Mouse (Mus musculus): ENCODE measurements around the gene Cbarp.

The Cbarp gene

DNA sequence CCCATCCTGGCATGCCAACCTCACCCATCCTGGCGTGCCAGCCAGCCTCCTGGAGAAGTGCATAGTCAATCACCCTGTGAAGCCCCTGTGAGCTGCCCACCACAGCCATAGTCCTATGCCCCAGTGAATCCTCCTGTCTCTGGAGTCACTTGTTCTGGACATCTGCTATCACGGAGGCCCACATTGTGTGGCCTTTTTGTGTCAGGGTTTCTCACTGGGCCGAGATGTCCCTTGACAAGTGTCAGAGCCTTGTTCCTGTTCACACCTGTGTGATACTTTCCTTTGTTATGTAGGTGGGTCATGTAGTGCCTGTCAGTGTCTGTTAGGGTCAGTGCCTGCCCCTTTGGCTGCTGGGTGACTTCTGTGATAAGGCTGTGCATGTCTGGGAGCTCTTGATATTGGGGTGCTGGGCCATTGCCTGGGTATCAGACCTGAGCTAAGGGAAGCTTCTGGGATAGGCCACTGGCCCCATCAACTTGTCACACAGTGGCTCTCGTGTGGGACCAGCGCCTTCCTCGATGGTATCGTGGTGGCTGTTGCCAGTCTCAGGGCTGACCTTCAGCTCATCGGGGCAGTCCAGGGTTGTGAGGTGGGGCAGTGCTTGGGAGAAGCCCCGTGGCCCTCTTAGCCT lies 16.6 kb downstream of the Cbarp start:
- DNase-seq (ENCODE audit: low spot score), result no peak

DNA sequence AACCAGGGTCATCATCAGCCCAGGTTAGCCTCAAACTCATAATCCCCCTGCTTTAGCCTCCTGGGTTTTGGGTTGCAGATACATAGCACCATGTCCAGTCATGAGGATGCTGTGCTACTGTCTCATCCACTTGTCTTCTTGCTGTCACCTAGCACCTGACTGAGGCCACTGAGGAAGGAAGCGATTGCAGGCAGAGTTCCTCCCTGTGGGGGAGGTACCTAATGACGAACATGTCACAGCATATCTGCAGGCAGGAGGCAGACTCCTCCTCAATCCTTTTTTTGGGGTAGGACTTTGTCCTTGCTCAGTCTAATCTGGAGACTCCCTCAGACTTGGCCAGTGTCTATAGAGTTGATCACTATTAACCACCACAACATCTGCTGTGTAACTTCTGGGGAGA lies 19.0 kb downstream of the Cbarp start:
- no peak for DNase-seq (ENCODE audit: low spot score)

DNA sequence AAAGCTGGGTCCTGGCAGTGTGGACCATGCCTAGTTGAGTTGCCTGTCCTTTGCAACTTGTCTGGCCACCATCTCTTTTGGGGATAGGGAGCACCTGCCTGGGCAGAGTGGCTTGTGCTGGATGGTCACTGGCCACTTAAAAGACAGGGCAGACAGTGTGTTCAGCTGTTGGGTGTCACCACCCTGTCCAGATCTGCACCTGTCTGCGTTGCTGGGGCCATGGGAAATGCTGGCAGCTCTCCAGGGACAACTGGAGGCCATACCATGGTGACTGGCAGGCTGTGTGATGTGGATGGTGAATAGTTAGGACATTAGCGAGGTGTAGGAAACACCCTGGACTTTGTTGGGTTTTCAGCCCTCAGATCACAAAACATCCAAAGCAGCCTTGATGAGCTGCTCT lies 20.5 kb downstream of the Cbarp start:
- no peak for DNase-seq (ENCODE audit: low spot score)

DNA sequence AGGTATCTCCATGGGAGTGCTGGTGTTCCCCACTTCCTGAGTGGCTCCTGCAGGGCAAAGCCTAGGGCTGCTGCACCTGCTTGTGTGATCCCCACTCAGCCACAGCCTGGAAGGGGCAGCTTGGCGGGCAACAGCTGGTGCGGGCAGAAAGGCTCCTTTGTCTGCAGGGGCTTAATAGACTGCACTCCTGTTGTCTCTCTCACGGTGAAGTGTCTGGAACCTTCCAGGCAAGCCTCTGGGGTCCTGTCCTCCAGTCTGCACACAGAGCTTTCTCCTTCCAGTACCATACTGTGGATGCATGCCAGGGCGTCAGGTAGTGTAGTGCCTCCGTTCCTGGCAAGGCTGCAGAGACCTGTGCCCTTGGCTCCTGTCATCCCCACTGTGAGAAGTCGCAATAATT lies 22.1 kb downstream of the Cbarp start:
- DNase-seq (ENCODE audit: low spot score), result no peak

DNA sequence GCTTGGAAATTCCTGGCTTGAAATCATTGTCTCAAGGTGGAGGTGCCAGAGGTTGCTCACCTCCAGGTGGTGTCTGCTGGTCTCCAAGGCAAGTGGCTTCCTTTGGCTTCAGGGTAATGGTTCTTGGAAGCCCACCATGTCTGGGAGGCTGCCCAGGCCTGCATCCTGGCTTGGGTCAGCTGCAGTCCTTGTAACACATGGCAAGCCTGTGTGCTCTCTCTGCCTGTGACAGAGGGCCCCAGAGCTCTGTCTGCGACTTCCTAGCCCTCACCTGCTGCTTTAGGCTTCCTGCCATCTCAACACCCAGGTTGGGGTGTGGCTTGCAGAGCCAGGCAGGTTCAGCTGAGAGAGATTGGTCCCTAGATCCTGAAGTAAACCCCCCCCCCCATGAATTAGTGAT lies 22.9 kb downstream of the Cbarp start:
- DNase-seq (ENCODE audit: low spot score), result no peak

DNA sequence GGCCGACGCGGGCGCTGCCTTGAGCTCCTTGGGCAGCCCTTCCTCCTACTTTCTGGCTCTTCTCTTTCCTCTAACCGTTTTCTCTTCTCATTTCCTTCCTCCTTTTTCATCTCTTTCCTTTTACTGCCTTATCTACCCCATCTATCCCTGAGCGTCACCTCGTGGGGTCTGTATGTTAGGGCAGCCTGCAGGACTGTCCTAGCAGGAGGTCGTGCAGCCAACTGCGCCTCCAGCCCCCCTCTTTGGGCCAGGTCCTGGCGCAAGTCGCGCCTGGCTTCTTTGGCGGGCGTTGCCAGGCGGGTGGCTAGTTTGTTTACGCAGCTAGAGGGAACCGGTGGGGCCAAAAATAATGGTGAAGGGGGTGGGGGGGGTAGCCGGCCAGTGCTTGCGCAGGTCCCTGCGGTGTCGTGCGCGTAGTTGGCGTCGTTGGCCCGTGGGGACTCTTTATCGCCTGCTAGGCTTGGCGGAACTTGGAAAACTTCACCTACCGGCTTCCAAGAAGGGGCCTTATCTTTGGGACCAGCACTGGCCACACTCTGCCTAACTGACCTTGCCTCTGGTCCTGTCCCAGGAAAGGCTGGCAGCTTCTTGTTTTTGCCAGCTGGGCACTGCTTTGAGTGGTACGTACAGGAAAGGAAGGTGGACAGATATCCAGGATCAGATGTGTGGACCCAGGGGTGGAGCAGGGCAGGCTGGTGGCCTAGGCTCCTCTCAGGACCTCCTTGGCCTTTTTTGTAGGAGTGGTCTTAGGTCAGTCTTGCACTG lies 23.5 kb downstream of the Cbarp start:
- peak; percentile 51 for DNase-seq (ENCODE audit: low spot score)

DNA sequence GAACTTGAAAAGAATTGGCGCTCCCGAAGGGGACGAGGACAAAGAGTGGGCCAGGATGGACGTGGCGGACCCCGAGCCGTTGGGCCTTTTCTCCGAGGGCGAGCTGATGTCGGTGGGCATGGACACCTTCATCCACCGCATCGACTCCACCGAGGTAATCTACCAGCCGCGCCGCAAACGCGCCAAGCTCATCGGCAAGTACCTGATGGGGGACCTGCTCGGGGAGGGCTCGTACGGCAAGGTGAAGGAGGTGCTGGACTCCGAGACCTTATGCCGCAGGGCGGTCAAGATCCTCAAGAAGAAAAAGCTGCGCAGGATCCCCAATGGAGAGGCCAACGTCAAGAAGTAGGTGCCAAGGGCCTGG lies 24.1 kb downstream of the Cbarp start:
- DNase-seq (ENCODE audit: low spot score), result peak; percentile 44

DNA sequence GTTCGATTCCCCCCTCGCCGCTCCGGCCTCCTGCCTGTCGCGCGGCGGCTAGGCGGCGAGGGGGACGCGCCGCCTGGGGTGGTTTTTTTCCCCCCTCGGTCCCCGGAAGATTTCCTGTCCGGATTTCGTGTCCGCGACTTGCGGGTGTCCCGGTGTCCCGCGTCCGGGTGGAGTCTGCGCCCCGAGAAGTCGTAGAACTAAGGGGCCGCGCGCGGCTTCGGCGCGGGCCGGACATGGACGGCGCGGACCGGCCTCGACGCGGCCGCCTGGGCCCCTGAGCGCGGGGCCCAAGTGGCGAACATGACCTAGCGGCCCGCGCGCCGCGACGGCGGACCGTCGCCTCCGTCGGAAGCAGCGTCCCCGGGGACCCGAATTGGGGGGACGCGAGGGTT lies 24.7 kb downstream of the Cbarp start:
- DNase-seq (ENCODE audit: low spot score), result no peak

DNA sequence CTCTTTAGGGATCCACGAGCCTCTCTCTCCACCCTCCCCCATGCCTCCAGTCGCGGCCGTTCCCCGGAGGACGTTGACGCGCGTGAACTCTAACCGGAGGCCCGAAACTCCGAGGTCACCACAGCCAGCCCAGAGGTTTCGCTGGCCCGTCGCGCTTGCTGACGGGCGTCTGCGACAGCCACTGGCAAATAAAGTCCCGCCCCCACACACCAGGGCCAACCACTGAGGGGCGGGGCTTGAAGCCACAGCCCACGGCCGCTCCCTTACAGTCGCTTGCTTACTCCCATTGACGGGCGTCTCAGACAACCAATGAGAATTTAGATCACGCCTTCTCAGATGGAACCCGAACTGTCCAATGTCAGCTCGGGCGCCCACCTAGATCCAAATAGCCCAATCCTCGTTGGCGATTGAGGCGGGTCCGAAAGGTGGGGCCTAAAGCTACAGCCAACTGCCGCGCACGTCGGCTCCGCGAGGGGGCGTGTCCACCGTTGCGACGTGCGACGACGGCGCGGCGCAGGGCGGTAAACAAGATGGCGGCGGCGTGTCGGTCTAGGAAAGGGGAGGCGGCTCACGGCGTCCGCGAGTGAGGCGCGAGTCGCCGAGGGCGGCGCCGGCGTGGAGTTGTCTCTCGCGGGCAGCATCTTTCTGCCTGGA lies 25.2 kb downstream of the Cbarp start, which contains the start of gene Stk11:
Gene Stk11 (plus strand): TSS at position 514 of the 654 bp plus-strand sequence.
- DNase-seq (ENCODE audit: low spot score), result peak; percentile 100

DNA sequence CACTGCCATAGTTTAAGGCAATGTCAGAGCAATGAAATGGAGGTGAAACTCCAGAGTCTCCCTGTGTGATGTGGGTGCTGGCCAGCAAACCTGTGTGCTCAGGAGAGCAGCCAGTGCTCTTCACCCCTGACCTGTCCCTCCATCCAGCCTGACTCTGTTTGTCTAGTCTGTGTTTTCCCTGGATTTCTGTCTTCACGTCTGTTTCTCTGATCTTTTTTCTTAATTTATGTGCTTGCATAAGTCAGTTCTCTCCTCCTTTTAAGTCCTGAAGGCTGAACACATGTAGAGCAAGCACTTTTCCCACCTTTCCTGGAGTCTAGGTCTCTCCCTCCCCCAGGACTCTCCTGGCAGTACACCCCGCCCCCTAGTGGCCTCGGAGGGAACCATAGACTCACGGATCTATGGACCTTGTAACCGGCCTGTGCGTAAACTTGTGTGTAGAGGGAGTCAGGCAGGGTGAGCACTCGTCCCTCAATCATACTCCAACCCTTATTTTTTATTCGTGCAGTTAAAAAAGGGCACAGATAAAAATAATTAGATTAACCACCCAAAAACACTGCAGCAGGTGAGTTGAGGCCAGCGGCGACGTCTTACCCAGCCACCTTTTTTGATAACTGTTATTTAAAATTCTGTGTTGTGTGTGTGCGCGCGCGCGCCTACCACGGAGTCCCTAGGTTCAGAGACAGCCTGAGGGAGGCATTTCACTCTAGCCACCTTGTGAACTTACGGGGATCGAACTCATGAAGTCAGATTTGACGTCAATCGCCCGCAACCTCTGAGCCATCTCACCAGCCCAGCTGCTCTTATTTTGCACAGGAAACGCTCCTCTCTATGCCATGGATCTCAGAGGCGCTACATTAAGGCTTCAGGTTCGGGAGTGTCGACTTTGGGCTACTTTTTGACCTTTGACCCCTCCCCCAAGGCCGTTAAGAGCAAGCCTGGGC lies 26.0 kb downstream of the Cbarp start:
- peak; percentile 95 for DNase-seq (ENCODE audit: low spot score)

DNA sequence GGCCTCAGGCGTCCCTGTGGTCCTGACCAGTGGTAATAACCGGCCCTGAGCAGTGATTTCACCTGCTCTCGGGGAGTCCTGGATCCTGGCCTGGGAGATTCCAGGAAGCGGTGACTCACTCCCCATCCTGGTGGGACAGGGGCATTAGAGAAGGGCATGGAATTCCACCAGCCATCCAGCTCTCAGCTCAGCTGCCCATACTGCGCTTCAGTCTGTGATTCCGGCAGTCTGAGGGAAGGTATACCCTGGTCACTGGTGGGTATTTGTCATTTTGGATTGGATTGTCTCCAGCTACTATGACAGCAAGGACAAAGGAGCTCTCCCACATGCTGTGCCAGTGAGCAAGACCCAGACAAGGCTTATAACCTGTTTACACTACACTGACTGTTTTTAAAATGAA lies 33.0 kb downstream of the Cbarp start:
- DNase-seq (ENCODE audit: low spot score), result no peak

DNA sequence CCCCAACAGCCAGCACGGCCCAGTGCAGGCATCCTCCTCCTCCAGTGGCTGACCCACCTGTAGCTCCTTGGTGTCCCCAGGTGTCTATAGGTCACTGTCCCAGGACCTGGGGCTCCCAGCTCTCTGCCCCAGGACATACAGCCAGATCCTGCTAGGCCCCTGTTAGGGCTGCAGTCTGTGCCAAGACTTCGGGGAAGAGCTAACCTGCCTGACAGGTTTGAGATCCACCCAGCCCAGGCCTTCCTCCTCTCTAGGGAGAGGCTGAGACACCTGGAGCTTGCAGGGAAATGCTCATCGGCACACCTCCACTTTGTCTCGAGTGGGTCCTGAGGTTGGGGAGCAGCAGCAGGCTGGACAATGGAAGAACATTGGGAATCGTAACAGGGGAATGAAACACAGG lies 34.7 kb downstream of the Cbarp start:
- no peak for DNase-seq (ENCODE audit: low spot score)

DNA sequence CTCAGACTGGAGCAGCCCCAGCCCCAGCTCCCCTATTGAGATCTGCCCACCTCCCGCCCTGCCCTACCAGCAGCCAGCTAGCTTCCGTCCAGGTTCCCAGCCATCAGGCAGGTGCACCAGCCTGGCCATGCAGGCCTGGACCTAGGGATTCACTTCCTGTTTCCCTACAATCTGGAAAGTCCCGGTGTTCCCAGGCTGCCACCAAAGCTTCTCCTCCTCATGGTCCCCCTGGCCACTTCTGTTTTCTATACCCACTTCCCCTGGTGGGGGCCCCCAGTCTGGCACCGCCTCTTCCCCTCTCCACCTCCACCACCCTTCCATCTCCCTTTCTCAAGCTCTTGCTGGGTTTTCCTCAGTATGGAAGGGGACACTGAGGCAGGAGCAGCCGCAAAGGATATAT lies 35.2 kb downstream of the Cbarp start, which contains the start of gene Sbno2:
Gene Sbno2 (minus strand): TSS at position 112 of the 400 bp plus-strand sequence.
- DNase-seq (ENCODE audit: low spot score), result no peak

DNA sequence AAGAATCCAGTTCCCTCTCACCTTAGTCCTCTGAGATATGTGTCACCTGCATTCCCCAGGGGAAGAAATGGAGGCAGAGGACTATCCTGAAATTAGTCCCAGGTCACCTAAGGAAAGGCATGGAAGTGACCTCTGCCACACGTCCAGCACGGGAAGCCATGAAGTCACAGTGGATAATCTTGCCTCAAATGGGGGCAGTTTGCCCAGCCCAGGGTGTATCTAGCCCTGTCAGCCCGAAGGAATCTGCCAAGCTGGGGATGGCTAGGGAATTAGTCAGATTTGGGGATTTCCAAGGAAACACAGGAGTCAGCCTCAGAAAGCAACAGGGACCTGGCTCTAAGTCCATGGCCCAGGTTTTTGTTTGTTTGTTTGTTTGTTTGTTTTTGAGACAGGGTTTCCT lies 36.5 kb downstream of the Cbarp start:
- peak; percentile 82 for DNase-seq (ENCODE audit: low spot score)

DNA sequence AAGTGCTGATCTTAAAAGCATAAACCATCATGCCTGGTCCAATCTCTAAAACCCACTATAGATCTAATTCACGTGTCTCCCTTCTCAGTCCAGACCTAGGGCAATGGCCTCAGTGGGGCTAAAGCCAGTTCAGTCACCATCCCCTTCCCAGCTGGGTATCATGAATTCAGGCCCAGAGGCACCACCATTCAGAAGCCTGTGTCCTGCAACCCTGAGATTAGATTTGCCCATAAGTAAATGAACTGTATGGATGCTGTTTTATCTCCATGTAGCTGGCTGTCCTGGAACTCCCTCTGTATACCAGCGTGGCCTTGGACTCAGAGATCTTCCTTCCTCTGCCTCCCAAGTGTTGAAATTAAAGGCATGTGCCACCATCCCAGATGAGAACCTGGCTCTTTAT lies 37.6 kb downstream of the Cbarp start:
- no peak for DNase-seq (ENCODE audit: low spot score)

DNA sequence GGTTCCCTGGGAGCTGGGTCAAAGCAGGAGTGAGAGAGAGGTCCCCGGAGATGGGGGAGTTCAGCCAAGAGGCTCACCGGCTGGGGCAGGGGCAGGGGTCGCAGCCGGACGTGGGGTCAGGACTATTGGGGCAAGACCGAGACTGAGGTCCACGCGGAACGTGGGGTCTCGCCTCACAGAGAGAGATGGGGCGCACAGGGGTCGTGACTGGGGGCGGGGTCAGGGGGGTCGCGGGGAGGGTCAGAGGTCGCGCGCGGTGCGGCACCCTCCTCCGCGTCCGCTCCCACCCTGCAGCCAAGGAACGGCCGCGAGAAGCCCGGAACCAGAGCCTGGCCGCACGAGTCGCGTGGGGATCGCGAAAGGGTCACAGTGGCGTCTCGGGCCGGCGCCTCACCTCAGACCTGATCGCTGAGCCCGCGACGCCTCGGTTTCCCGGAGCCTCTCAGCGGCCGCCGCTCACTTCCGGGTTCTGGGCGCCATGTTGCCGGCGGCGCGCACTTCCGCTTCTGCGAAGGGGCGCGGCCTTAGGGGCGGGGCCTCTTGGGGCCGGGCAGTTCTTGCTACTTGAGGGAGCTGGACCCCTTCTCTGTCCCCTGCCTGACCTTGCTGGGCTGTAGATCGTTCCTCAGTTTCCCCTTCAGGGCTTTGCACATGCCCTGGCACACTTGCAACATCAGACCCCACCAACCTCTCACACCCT lies 38.3 kb downstream of the Cbarp start:
- peak; percentile 80 for DNase-seq (ENCODE audit: low spot score)

DNA sequence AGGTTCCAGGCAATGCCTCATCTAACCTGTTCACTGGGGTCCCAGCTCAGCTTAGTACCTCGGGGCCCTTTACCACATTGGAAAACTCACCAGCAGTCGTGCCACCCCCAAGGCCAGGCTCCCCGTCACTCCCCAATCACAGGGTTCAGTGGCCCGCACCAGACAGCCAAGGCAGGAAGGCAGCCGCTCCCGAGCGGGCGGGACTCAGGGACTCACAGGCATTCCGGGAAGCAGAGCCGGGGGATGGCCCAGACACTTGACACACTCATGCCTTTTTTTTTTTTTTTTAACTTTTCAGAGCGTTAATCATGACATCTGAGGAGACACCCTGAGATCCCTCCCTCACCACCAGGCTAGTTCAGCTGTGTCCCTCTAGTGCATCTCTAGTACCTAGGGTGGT lies 39.7 kb downstream of the Cbarp start:
- DNase-seq (ENCODE audit: low spot score), result peak; percentile 78

DNA sequence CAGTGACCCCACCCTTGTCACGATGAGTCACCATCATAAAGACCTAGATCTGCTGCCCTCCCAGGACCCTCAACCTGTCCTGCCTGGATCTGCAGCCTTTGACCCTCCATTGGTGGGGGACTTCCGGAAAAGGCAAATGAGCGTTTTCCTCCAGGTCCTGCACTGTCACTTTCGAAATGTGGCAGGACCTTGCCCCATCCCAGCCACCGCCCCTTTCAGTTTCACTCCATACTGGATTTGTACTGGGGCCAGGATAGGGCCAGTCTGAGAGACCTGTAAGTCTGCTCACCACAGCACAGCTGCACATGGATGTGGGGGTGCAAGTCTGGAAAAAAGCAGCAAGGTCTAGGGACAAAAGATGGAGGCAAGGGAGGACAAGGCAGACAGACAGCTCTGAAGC lies 42.0 kb downstream of the Cbarp start:
- DNase-seq (ENCODE audit: low spot score), result no peak

DNA sequence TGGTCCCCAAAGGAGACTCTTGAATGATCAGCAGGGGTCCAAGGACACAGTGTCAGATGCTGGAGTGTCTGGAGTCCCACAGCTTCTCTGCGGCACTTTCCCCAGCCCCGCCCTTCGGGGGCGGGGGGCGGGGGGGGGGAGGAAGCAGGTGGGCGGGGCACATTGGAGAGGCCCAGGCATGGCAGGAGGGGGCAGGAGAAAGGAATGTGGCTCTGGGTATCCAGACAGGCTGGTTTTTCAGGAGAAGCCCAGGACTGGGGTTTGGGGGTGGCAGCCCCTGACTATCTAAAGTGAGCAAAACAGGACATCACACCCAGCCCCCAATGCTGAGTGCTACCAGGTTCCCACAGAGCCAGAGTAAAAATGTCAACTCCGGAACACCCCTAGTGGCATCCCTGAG lies 43.4 kb downstream of the Cbarp start:
- DNase-seq (ENCODE audit: low spot score), result no peak

DNA sequence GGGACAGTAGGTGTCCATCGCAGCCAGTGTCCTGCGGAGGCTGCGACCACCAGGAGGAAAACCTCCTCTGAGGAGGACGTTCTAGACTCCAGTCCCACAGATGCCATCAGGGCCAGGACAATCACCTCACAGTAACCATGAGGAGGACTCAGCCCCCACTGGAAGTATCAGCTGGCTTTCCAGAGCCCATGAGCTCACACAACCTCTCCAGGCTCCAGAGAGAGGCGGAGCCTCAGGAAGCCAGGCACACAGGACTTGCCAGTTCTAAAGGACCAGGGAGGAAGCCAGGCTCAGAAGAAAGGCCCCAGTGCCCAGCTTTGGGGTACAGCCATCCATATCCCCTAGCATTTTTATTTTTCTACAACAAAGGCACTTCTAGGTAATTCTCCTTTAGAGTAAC lies 45.1 kb downstream of the Cbarp start:
- DNase-seq (ENCODE audit: low spot score), result no peak

DNA sequence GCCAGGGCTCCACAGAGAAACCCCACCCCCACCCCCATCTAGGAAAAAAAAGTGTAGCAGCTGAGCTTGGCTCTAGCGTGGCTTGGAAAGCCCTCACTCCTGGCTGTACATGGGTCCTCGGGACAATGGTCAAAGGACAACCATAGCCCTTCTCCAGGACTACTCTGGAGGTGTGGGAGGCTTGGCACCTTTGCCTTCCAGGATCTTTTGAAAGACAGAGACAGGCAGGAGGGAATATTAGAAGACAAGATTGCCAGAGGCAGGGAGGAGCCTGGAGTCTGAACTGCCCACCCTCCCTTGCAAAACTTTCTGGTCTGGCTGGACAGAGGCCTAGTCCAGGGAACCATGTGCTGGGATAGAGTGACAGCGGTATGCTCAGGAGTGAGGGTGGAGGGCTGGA lies 46.0 kb downstream of the Cbarp start:
- no peak for DNase-seq (ENCODE audit: low spot score)

DNA sequence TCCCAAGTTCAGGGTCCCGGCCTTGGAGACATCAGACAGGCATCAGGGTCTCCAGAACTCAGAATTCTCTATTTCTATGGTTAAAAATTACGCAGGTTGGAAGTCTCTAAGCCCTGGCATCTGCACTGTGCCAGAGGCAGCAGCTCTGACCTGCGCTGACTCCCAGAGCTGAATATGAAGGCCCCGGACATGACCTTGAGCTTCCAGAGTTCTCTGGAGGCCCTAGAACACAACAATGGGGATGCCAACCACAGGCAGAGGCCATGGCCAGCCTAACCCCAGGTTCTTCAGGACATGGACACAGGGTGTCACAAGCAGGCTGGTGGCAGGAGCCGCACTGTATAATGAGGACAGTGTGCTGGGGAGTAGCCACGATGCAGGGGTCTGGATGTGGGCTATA lies 46.5 kb downstream of the Cbarp start:
- no peak for DNase-seq (ENCODE audit: low spot score)

All from adipocyte (in vitro differentiated cells).